Mouse (Mus musculus) kidney, adult 2 months (tissue): ENCODE data around the gene Apoa1. TPM values are rescaled to one million over a fixed set of nuclear protein-coding genes. Genes with fewer than 3 reads are reported as not detected.
A peak's percentile ranks its signal among the peaks of the same experiment; 100 is the strongest.

Experiments
- DNase-seq: peaks from one replicate; pipeline ENCODE4 v3.0.0; 2021
- H3K27ac ChIP-seq: fragments of 200-500 bp; 2 replicates; pipeline ENCODE4 v1.5.1; 2012; ENCODE audit warnings: low read depth, low read length, control low read depth, inconsistent platforms; ENCODE audit not compliant: insufficient read depth
- H3K27me3 ChIP-seq: fragments of 200-500 bp; replicated peaks from 2 replicates; pipeline ENCODE4 v1.6.1; 2012; ENCODE audit warnings: mild to moderate bottlenecking, moderate library complexity, low read length, inconsistent platforms; ENCODE audit not compliant: control insufficient read depth, insufficient read depth
- H3K36me3 ChIP-seq: fragments of 200-500 bp; 2 replicates; pipeline ENCODE4 v1.6.1; 2012; ENCODE audit warnings: mild to moderate bottlenecking, moderate library complexity, low read length, inconsistent platforms; ENCODE audit not compliant: control insufficient read depth, insufficient read depth
- H3K4me1 ChIP-seq: fragments of 200-500 bp; 2 replicates; pipeline ENCODE4 v1.6.1; 2011; ENCODE audit warnings: low read length; ENCODE audit not compliant: control insufficient read depth, insufficient read depth
- H3K4me3 ChIP-seq: fragments of 200-500 bp; 2 replicates; pipeline ENCODE4 v1.5.1; 2011; ENCODE audit warnings: mild to moderate bottlenecking, low read depth, low read length, control low read depth; ENCODE audit not compliant: insufficient read depth
- CTCF ChIP-seq: fragments of 200-500 bp; conservative IDR thresholded peaks from 2 replicates; pipeline ENCODE4 v1.5.1; 2011; ENCODE audit warnings: low read depth, mild to moderate bottlenecking, control low read depth, low read length, moderate library complexity, mixed read lengths; ENCODE audit not compliant: insufficient read depth, insufficient read length
- POLR2A ChIP-seq: fragments of 200-500 bp; IDR thresholded peaks from one replicate; pipeline ENCODE4 v1.6.1; 2011; ENCODE audit warnings: low read depth, low read length, control low read depth
- WGBS: fragments of 180-500 bp; shearing (Covaris S2); methylation state at CpG from one replicate; pipeline ENCODE4 v1.1.7; 2018; 5-methylcytosine and 5-hydroxymethylcytosine counted together
- polyA plus RNA-seq: library from polyadenylated mRNA; depleted of rRNA; stranded (reverse); fragments of >200 nt; gene quantifications from 2 replicates; pipeline ENCODE4 v1.2.3, GENCODE M21; 2012

Gene Apoa1
- polyA plus RNA-seq, 1 experiment, result 1.0 TPM

GRCm38 (mm10) chr9:46214946-46215337 is 13.4 kb upstream of the Apoa1 start:
- no peak overlapping the region for H3K4me3 ChIP-seq
- no peaks in the 10 kb centered on the region for H3K4me1 ChIP-seq
- H3K27ac ChIP-seq, result no peak overlapping the region
- no peak for DNase-seq
- no peaks in the 10 kb centered on the region for H3K27me3 ChIP-seq
- H3K36me3 ChIP-seq, result no peaks in the 10 kb centered on the region; the same call in 1 of the 2 replicates
- no peak for TF ChIP-seq CTCF
- TF ChIP-seq POLR2A, result no peak
- 87% methylated on average over 10 of the region's 10 CpGs for WGBS

GRCm38 (mm10) chr9:46215338-46216322 is 12.8 kb upstream of the Apoa1 start:
- 74% methylated on average over 11 of the region's 11 CpGs for WGBS
- H3K4me1 ChIP-seq, result no peaks in the 10 kb centered on the region
- H3K27me3 ChIP-seq, result no peaks in the 10 kb centered on the region
- H3K27ac ChIP-seq, result no peak overlapping the region
- no peak overlapping the region for H3K4me3 ChIP-seq
- TF ChIP-seq CTCF, result no peak
- no peak for TF ChIP-seq POLR2A
- H3K36me3 ChIP-seq, result peaks cover 2% of the 10 kb centered on the region
- DNase-seq, result peak; percentile 74

DNA sequence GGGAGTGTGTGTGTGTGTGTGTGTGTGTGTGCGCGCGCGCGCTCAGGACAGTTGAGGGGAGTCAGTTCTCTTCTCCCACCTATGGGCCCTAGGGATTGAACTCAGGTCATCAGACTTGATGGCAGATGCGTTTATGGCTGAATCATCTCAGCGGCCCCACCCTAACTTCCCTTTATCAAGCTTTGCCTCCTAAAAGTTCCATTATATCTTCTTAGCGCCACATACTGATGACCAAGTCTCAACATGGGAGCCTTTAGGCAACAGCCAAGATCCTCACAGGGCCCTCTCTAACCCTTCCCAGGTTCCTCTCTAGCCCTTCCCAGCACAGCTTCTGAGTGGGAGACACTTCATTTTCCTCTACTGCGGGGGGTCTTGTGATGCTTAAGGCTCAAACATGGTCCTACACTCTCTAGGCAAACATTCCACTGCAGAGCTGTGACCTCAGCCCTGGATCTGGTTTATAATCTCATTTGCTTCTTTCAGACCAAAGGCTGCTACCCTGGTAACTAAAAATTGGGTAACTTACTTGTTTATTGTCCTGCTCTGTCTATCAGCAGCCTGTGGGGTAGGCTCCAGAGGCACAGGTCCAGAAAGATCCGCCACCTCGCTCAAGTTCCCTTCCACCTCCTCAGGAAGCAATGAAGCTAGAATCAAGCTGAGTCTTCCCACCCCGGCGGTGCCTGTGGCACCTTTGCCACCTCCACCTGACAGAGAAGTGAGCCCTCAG is 11.5 kb upstream of the Apoa1 start:
- H3K4me1 ChIP-seq, result no peaks in the 10 kb centered on the region
- WGBS, result 89% methylated on average over 13 of the region's 13 CpGs
- H3K27ac ChIP-seq, result no peak overlapping the region
- no peaks in the 10 kb centered on the region for H3K27me3 ChIP-seq
- no peak for TF ChIP-seq CTCF
- TF ChIP-seq POLR2A, result no peak
- no peak overlapping the region for H3K4me3 ChIP-seq
- peaks cover 5% of the 10 kb centered on the region for H3K36me3 ChIP-seq
- no peak for DNase-seq

DNA sequence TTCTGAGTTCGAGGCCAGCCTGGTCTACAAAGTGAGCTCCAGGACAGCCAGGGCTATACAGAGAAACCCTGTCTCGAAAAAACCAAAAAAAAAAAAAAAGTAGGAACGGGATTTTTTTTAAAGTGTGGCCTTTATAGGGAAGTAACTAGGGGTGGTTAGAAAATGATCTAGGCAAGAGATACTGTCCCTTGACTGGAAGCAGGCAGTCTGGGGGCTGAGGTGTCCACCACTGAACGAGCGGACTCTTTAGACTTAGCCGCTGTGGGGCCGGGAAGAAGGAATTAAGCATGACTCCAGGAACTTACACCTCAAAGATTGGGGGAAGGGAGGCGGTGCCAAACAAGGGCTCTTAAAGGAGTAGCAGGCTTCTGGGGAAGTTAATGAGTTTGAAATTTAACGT is 10.2 kb upstream of the Apoa1 start:
- Histone ChIP-seq H3K27me3 (no peaks in the 10 kb centered on the region), H3K36me3 (peaks cover 5% of the 10 kb centered on the region), H3K4me3 (no peak overlapping the region), H3K27ac (no peak overlapping the region), H3K4me1 (no peaks in the 10 kb centered on the region)
- no peak for TF ChIP-seq CTCF
- no peak for TF ChIP-seq POLR2A
- 73% methylated on average over 9 of the region's 9 CpGs for WGBS
- DNase-seq, result no peak

DNA sequence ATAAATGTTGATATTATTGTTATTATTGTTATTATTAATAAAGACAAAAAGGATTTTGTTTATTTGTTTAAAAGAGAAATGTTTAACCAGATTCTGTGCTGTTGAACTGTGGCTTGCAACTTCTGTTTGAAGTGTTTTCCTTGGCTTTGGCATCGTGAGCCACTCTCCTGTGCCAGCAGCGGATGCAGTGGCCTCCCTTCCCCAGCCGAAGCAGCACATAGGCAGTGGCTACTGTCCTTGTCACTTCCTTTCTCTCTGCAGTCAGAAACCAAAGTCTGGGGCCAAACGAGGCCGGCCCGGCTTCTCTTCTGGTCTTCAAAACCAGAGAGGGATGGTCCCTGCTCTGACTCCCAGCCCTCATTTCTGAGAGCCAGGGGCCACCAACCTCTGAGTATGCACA is 5.3 kb upstream of the Apoa1 start:
- peak; percentile 58 for DNase-seq
- H3K27ac ChIP-seq, result no peak overlapping the region
- WGBS, result 67% methylated on average over 6 of the region's 6 CpGs
- H3K36me3 ChIP-seq, result peaks cover 5% of the 10 kb centered on the region
- H3K4me1 ChIP-seq, result peaks cover 5% of the 10 kb centered on the region
- TF ChIP-seq CTCF (no peak), POLR2A (no peak)
- no peak overlapping the region for H3K4me3 ChIP-seq
- no peaks in the 10 kb centered on the region for H3K27me3 ChIP-seq

GRCm38 (mm10) chr9:46224101-46224500 is 4.3 kb upstream of the Apoa1 start:
- H3K36me3 ChIP-seq, result peaks cover 5% of the 10 kb centered on the region
- no peaks in the 10 kb centered on the region for H3K27me3 ChIP-seq
- H3K27ac ChIP-seq, result no peak overlapping the region
- no peak overlapping the region for H3K4me3 ChIP-seq
- peaks cover 5% of the 10 kb centered on the region for H3K4me1 ChIP-seq
- WGBS, result 44% methylated on average over 3 of the region's 3 CpGs
- DNase-seq, result peak; percentile 52
- no peak for TF ChIP-seq CTCF
- TF ChIP-seq POLR2A, result no peak
